Mouse (Mus musculus): ENCODE data around the gene 2010111I01Rik.
"Not testable (repeated sequence)": the region's sequence is repeated elsewhere in the genome, so short reads cannot be mapped to it uniquely, and the experiment has no call there.

2010111I01Rik gene

GRCm38 (mm10) chr13:62955997-62956396, 8.7 kb upstream of the 2010111I01Rik start:
- DNase-seq (ENCODE audit: low read depth, low spot score), result no peak

- no peak for DNase-seq (ENCODE audit: low read depth, low spot score)
Observed at GRCm38 (mm10) chr13:62956776-62957175, 7.9 kb upstream of the 2010111I01Rik start.

- no peak for DNase-seq (ENCODE audit: low read depth, low spot score)
Observed at GRCm38 (mm10) chr13:62963358-62963757, 1.3 kb upstream of the 2010111I01Rik start.

GRCm38 (mm10) chr13:62968223-62968622, 3.5 kb downstream of the 2010111I01Rik start:
- DNase-seq (ENCODE audit: low read depth, low spot score), result no peak

GRCm38 (mm10) chr13:62970515-62971269, 6.0 kb downstream of the 2010111I01Rik start:
- DNase-seq (ENCODE audit: low read depth, low spot score), result no peak

GRCm38 (mm10) chr13:62972403-62972802, 7.7 kb downstream of the 2010111I01Rik start:
- DNase-seq (ENCODE audit: low read depth, low spot score), result no peak

- no peak for DNase-seq (ENCODE audit: low read depth, low spot score)
Observed at GRCm38 (mm10) chr13:62973111-62973510, 8.4 kb downstream of the 2010111I01Rik start.

- DNase-seq (ENCODE audit: low read depth, low spot score), result no peak
Observed at GRCm38 (mm10) chr13:62978104-62978503, 13.4 kb downstream of the 2010111I01Rik start.

- no peak for DNase-seq (ENCODE audit: low read depth, low spot score)
Observed at GRCm38 (mm10) chr13:62978784-62979183, 14.1 kb downstream of the 2010111I01Rik start.

GRCm38 (mm10) chr13:62979215-62979614, 14.5 kb downstream of the 2010111I01Rik start:
- no peak for DNase-seq (ENCODE audit: low read depth, low spot score)

GRCm38 (mm10) chr13:62980131-62980530, 15.4 kb downstream of the 2010111I01Rik start:
- no peak for DNase-seq (ENCODE audit: low read depth, low spot score)

GRCm38 (mm10) chr13:62984485-62984884, 19.8 kb downstream of the 2010111I01Rik start:
- DNase-seq (ENCODE audit: low read depth, low spot score), result no peak

GRCm38 (mm10) chr13:62989891-62990490, 25.3 kb downstream of the 2010111I01Rik start:
- DNase-seq (ENCODE audit: low read depth, low spot score), result no peak

- no peak for DNase-seq (ENCODE audit: low read depth, low spot score)
Observed at GRCm38 (mm10) chr13:62993543-62994477, 29.1 kb downstream of the 2010111I01Rik start.

GRCm38 (mm10) chr13:62996767-62997166, 32.1 kb downstream of the 2010111I01Rik start:
- no peak for DNase-seq (ENCODE audit: low read depth, low spot score)

- DNase-seq (ENCODE audit: low read depth, low spot score), result not testable (repeated sequence)
Observed at GRCm38 (mm10) chr13:63007491-63007890, 42.8 kb downstream of the 2010111I01Rik start.

GRCm38 (mm10) chr13:63010345-63011090, 45.8 kb downstream of the 2010111I01Rik start:
- DNase-seq (ENCODE audit: low read depth, low spot score), result no peak

- no peak for DNase-seq (ENCODE audit: low read depth, low spot score)
Observed at GRCm38 (mm10) chr13:63014353-63014752, 49.7 kb downstream of the 2010111I01Rik start.

GRCm38 (mm10) chr13:63015362-63015761, 50.7 kb downstream of the 2010111I01Rik start:
- no peak for DNase-seq (ENCODE audit: low read depth, low spot score)

GRCm38 (mm10) chr13:63016056-63016455, 51.4 kb downstream of the 2010111I01Rik start:
- no peak for DNase-seq (ENCODE audit: low read depth, low spot score)

Measured in WW6 (cell line).